23 mouse cellular contexts compared by ENCODE assay signal in the genomic region with DNA sequence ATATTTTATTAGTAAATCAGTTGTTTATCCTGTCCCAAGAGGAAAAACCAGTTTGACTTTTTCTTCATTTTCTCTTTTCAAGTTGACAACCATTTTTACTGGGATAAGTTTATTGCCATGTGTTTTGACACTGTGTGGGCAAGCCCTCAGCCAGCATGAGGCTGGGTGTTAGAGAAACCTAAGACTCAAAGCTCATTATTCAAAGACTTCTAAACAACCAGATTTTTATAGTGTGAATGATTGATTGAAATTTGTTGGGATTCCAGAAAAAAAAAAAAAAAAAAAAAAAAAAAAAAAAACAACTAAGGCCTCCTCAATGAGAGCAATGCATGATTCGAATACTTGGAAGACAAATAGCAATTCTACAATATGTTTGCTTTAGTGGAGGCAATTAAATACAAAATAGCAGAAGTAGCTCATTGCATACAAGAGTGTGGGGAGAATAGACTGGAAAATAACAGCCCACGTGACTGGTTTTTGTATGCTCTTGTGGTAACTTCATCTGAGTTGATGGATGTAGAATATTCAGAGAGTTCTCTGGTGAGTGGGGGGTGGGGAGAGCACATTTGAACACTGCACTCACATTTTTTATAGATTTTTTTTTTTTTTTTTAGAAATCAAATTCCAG.
DNase-seq lines count a peak whose midpoint lies in the region; ATAC-seq lines count a peak whose summit lies in the region.
"Had no signal": no experiment of that assay in that cellular context is flagged by ENCODE, and none has a peak within 500 bp of the region (broad histone marks: within the 10 kb centered on the region; RNA-seq: fewer than 3 reads in every experiment).

No protein-coding gene starts in this region.

- H3K9me3 ChIP-seq in kidney, embryonic 14.5 days (ENCODE audit: control insufficient read depth, low read length) = no peaks in the 10 kb centered on the region
- H3K9me3 ChIP-seq in forebrain, embryonic 16.5 days (ENCODE audit: control insufficient read depth, low read length) = no peaks in the 10 kb centered on the region
- H3K9me3 ChIP-seq in heart, embryonic 10.5 days = no peaks in the 10 kb centered on the region
- H3K9me3 ChIP-seq: embryonic facial prominence, embryonic 15.5 days; heart, embryonic 13.5 days; hindbrain, embryonic 12.5 days; midbrain, embryonic 15.5 days had no signal

- H3K4me3 ChIP-seq in kidney, embryonic 14.5 days (ENCODE audit: low read length) = no peak overlapping the region
- no peak overlapping the region for H3K4me3 ChIP-seq in forebrain, embryonic 16.5 days (replicated peaks; ENCODE audit: low read length)
- no peak overlapping the region for H3K4me3 ChIP-seq in heart, embryonic 10.5 days
- H3K4me3 ChIP-seq: embryonic facial prominence, embryonic 15.5 days; heart, embryonic 13.5 days; hindbrain, embryonic 12.5 days; midbrain, embryonic 15.5 days had no signal

- 41% methylated on average over 2 of the region's 2 CpGs for WGBS in kidney, embryonic 14.5 days
- whole genome bisulfite sequencing in forebrain, embryonic 16.5 days = 11% methylated on average over 2 of the region's 2 CpGs
- WGBS in heart, embryonic 10.5 days = 81% methylated on average over 2 of the region's 2 CpGs

- H3K4me1 ChIP-seq in kidney, embryonic 14.5 days (ENCODE audit: control insufficient read depth, insufficient read depth, low read length) = peaks cover 4% of the 10 kb centered on the region; the same call in 1 of the 2 replicates
- H3K4me1 ChIP-seq in forebrain, embryonic 16.5 days (replicated peaks; ENCODE audit: control insufficient read depth, insufficient read depth, low read length) = peaks cover 11% of the 10 kb centered on the region
- peaks cover 5% of the 10 kb centered on the region for H3K4me1 ChIP-seq in heart, embryonic 10.5 days
- H3K4me1 ChIP-seq: embryonic facial prominence, embryonic 15.5 days; heart, embryonic 13.5 days; hindbrain, embryonic 12.5 days; midbrain, embryonic 15.5 days had no signal

- peak; percentile 76 for ATAC-seq in kidney, embryonic 14.5 days (ENCODE audit: low FRiP score, low TSS enrichment)
- peak; percentile 92 for ATAC-seq in forebrain, embryonic 16.5 days
- ATAC-seq in megakaryocyte progenitor cell, adult 5-6 weeks (replicated peaks; ENCODE audit: poor library complexity) = peak; percentile 31; the same call in 1 of the 2 replicates
- ATAC-seq: intestine, postnatal 0 days; liver, postnatal 0 days; midbrain, embryonic 15.5 days had no signal

- no peaks in the 10 kb centered on the region for H3K27me3 ChIP-seq in kidney, embryonic 14.5 days (ENCODE audit: control insufficient read depth, insufficient read depth, low read length)
- no peaks in the 10 kb centered on the region for H3K27me3 ChIP-seq in forebrain, embryonic 16.5 days (replicated peaks; ENCODE audit: control insufficient read depth, insufficient read depth, low read length)
- H3K27me3 ChIP-seq in heart, embryonic 10.5 days (ENCODE audit: insufficient read depth, poor library complexity, severe bottlenecking) = no peaks in the 10 kb centered on the region
- H3K27me3 ChIP-seq: embryonic facial prominence, embryonic 15.5 days; heart, embryonic 13.5 days; hindbrain, embryonic 12.5 days; midbrain, embryonic 15.5 days had no signal

- H3K36me3 ChIP-seq in kidney, embryonic 14.5 days (ENCODE audit: control insufficient read depth, insufficient read depth, low read length) = no peaks in the 10 kb centered on the region
- H3K36me3 ChIP-seq in forebrain, embryonic 16.5 days (ENCODE audit: control insufficient read depth, insufficient read depth) = no peaks in the 10 kb centered on the region
- no peaks in the 10 kb centered on the region for H3K36me3 ChIP-seq in heart, embryonic 10.5 days
- H3K36me3 ChIP-seq: embryonic facial prominence, embryonic 15.5 days; heart, embryonic 13.5 days; hindbrain, embryonic 12.5 days; midbrain, embryonic 15.5 days had no signal

- H3K27ac ChIP-seq in kidney, embryonic 14.5 days (ENCODE audit: low read depth, low read length) = no peak overlapping the region
- H3K27ac ChIP-seq in forebrain, embryonic 16.5 days (ENCODE audit: low read length) = no peak overlapping the region
- H3K27ac ChIP-seq in heart, embryonic 10.5 days = no peak overlapping the region
- H3K27ac ChIP-seq: embryonic facial prominence, embryonic 15.5 days; heart, embryonic 13.5 days; hindbrain, embryonic 12.5 days; midbrain, embryonic 15.5 days had no signal

- no peak overlapping the region for H3K4me2 ChIP-seq in kidney, embryonic 14.5 days (replicated peaks; ENCODE audit: low read depth, low read length)
- H3K4me2 ChIP-seq in forebrain, embryonic 16.5 days (ENCODE audit: low read length) = no peak overlapping the region
- H3K4me2 ChIP-seq: embryonic facial prominence, embryonic 15.5 days; heart, embryonic 13.5 days; hindbrain, embryonic 12.5 days; midbrain, embryonic 15.5 days had no signal

- H3K9ac ChIP-seq in kidney, embryonic 14.5 days (ENCODE audit: low read depth, low read length) = no peak overlapping the region
- no peak overlapping the region for H3K9ac ChIP-seq in forebrain, embryonic 16.5 days (replicated peaks; ENCODE audit: low read depth, low read length)
- H3K9ac ChIP-seq: embryonic facial prominence, embryonic 15.5 days; heart, embryonic 13.5 days; hindbrain, embryonic 12.5 days; liver, postnatal 0 days; midbrain, embryonic 15.5 days had no signal

- DNase-seq in kidney, adult 18-20 months = no peak
- peak; percentile 28 for DNase-seq in lung, postnatal 36 days
- DNase-seq in lung, postnatal 10 days = no peak
- no peak for DNase-seq in heart, embryonic 10.5 days (ENCODE audit: low spot score)
- DNase-seq in layer of hippocampus, postnatal 10 days (ENCODE audit: low spot score in 2 of 2) = no peak
- DNase-seq: adrenal gland, adult 2 months; cerebellum, adult 18-20 months; cerebellum, postnatal 36 days; gastrocnemius, postnatal 14 days; heart, adult 18-20 months; heart, postnatal 14 days; layer of hippocampus, adult 9-11 months; left cerebral cortex, postnatal 4 days; liver, postnatal 0 days; thymus, adult 2 months had no signal

Comparison
In these comparisons a context has a peak if more than half of its experiments do, and no peak if none do; other contexts are left out.
1. ATAC-seq: peak in every context shown above with its lines; median percentile 92 in forebrain, embryonic 16.5 days; 76 in kidney, embryonic 14.5 days; 31 in megakaryocyte progenitor cell, adult 5-6 weeks.